ENCODE assay signal across 43 mouse cellular contexts in genomic region chr4:43700707-43701106, GRCm38 (mm10). TPM values are rescaled to one million over a fixed set of nuclear protein-coding genes. Genes with fewer than 3 reads are reported as not detected.
"Had no signal": no experiment of that assay in that cellular context is flagged by ENCODE, and none has a peak within 500 bp of the region (broad histone marks: within the 10 kb centered on the region; RNA-seq: fewer than 3 reads in every experiment).

Gene Olfr70, minus strand, starts transcription at chr4:43700807.

- H3K9me3 ChIP-seq: heart, embryonic 10.5 days; heart, embryonic 12.5 days; heart, embryonic 13.5 days; heart, embryonic 15.5 days; hindbrain, embryonic 10.5 days; hindbrain, embryonic 12.5 days; hindbrain, embryonic 13.5 days; hindbrain, embryonic 15.5 days; intestine, embryonic 15.5 days; kidney, embryonic 15.5 days had no signal

- H3K4me3 ChIP-seq: heart, embryonic 10.5 days; heart, embryonic 12.5 days; heart, embryonic 13.5 days; heart, embryonic 15.5 days; hindbrain, embryonic 10.5 days; hindbrain, embryonic 12.5 days; hindbrain, embryonic 13.5 days; hindbrain, embryonic 15.5 days; intestine, embryonic 15.5 days; kidney, embryonic 15.5 days; layer of hippocampus, adult 2 months had no signal

- H3K27me3 ChIP-seq: heart, embryonic 13.5 days; heart, embryonic 15.5 days; hindbrain, embryonic 12.5 days; hindbrain, embryonic 15.5 days; intestine, embryonic 15.5 days; kidney, embryonic 15.5 days had no signal

- H3K27ac ChIP-seq: heart, embryonic 10.5 days; heart, embryonic 13.5 days; heart, embryonic 15.5 days; hindbrain, embryonic 10.5 days; hindbrain, embryonic 12.5 days; hindbrain, embryonic 13.5 days; hindbrain, embryonic 14.5 days; hindbrain, embryonic 15.5 days; hindbrain, postnatal 0 days; intestine, embryonic 15.5 days; kidney, embryonic 15.5 days; kidney, postnatal 0 days; layer of hippocampus, adult 2 months had no signal

- DNase-seq: heart, postnatal 10 days; heart, postnatal 14 days; heart, postnatal 36 days; heart, postnatal 4 days; kidney, adult 11 months; kidney, adult 18-20 months; kidney, adult 2 months; kidney, adult 8-10 months; kidney, adult 9 months; kidney, postnatal 10 days; kidney, postnatal 14 days; kidney, postnatal 25 days; kidney, postnatal 36 days; kidney, postnatal 4 days; layer of hippocampus, adult 9-11 months; layer of hippocampus, postnatal 36 days had no signal

- ATAC-seq: hindbrain, embryonic 16.5 days; hindbrain, postnatal 0 days; inflammation-experienced regulatory T-cells, adult 6 months; intestine, embryonic 15.5 days; intestine, embryonic 16.5 days; intestine, postnatal 0 days had no signal

- H3K4me1 ChIP-seq: hindbrain, embryonic 12.5 days; hindbrain, embryonic 13.5 days; hindbrain, embryonic 15.5 days; intestine, embryonic 15.5 days had no signal

- H3K36me3 ChIP-seq: heart, embryonic 10.5 days; heart, embryonic 12.5 days; heart, embryonic 13.5 days; heart, embryonic 15.5 days; hindbrain, embryonic 10.5 days; hindbrain, embryonic 12.5 days; hindbrain, embryonic 13.5 days; hindbrain, embryonic 15.5 days; intestine, embryonic 15.5 days; kidney, embryonic 15.5 days had no signal

- H3K9ac ChIP-seq: heart, embryonic 12.5 days; heart, embryonic 13.5 days; heart, embryonic 15.5 days; hindbrain, embryonic 12.5 days; hindbrain, embryonic 13.5 days; hindbrain, embryonic 14.5 days; hindbrain, embryonic 15.5 days; intestine, embryonic 15.5 days; kidney, embryonic 15.5 days had no signal

- H3K4me2 ChIP-seq: heart, embryonic 11.5 days; heart, embryonic 12.5 days; heart, embryonic 13.5 days; heart, embryonic 15.5 days; hindbrain, embryonic 12.5 days; hindbrain, embryonic 13.5 days; hindbrain, embryonic 14.5 days; hindbrain, embryonic 15.5 days; intestine, embryonic 15.5 days; kidney, embryonic 15.5 days had no signal

RNA-seq across cellular contexts. Expression of gene Olfr70, which starts in this region (rescaled TPM):
- polyA plus RNA-seq: heart, embryonic 10.5 days; heart, embryonic 11.5 days; heart, embryonic 12.5 days; heart, embryonic 13.5 days; heart, embryonic 14.5 days; heart, embryonic 15.5 days; heart, embryonic 16.5 days; heart, postnatal 0 days; hindbrain, embryonic 10.5 days; hindbrain, embryonic 11.5 days; hindbrain, embryonic 12.5 days; hindbrain, embryonic 13.5 days; hindbrain, embryonic 14.5 days; hindbrain, embryonic 15.5 days; hindbrain, postnatal 0 days; inflammation-experienced regulatory T-cells, adult 6 months; intestine, embryonic 14.5 days; intestine, embryonic 15.5 days; intestine, embryonic 16.5 days; intestine, postnatal 0 days; kidney, adult 2 months; kidney, embryonic 14.5 days; kidney, embryonic 15.5 days; kidney, embryonic 16.5 days; kidney, postnatal 0 days; large intestine, adult 2 months had no signal
